ENCODE assay signal across 8 mouse cellular contexts in the genomic region with DNA sequence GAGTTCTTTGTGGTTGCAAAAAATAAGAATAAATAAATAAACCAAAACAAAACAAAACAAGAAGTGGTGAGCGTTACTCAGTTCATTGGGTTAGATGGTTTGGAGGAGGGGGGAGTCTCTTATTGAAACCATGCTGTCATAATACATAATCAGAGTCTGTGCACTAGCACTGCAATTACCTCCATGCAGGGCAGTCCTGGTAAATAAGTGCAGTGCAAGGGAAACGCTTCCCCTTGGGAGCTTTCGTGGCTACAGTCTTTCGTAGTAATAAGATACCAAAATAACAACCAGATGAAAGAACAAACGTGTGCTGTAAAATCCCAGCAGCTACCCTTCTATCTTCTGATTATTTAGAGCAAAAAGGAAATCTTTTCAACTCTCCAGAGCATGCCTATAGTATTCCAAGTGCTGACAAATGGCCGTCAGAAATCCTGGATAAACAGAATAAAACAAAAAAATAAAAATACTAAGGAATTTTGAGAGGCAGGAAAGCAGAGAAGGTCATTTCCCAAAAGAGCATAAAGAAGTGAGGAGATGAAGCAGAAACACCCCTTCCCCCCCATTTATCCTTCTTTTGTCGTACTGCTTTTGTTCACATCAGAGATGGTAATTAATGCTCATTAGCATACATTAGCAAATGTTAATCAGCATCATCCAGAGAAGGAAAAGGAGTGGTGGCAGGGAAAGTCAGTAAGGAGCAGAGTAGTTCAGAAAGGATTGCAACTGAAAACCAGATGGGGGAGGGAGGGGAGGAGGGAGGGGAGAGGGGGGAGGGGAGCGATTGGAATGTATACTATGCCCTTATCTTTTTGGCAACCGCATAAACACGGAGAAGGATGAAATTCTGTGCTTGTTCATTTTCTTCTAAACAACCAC. TPM values are rescaled to one million over a fixed set of nuclear protein-coding genes. Genes with fewer than 3 reads are reported as not detected.
DNase-seq lines count a peak whose midpoint lies in the region; ATAC-seq lines count a peak whose summit lies in the region.
"Had no signal": no experiment of that assay in that cellular context is flagged by ENCODE, and none has a peak within 500 bp of the region (broad histone marks: within the 10 kb centered on the region; RNA-seq: fewer than 3 reads in every experiment).

No protein-coding gene starts in this region.

- no peak overlapping the region for H3K4me2 ChIP-seq in neural tube, embryonic 11.5 days (ENCODE audit: low read depth)
- H3K4me2 ChIP-seq in embryonic facial prominence, embryonic 12.5 days (replicated peaks), result peak overlapping the region; percentile 24; the same call in 1 of the 2 replicates

- no peaks in the 10 kb centered on the region for H3K4me1 ChIP-seq in neural tube, embryonic 11.5 days (ENCODE audit: control insufficient read depth, insufficient read depth, low read length)
- peaks cover 8% of the 10 kb centered on the region; the same call in 1 of the 2 replicates for H3K4me1 ChIP-seq in embryonic facial prominence, embryonic 12.5 days

- no peaks in the 10 kb centered on the region for H3K27me3 ChIP-seq in neural tube, embryonic 11.5 days (ENCODE audit: control insufficient read depth, insufficient read depth, low read length)
- no peaks in the 10 kb centered on the region for H3K27me3 ChIP-seq in embryonic facial prominence, embryonic 12.5 days

- 14% methylated on average over 10 of the region's 10 CpGs for WGBS in neural tube, embryonic 11.5 days
- WGBS in embryonic facial prominence, embryonic 12.5 days, result 4% methylated on average over 10 of the region's 10 CpGs

- H3K27ac ChIP-seq in neural tube, embryonic 11.5 days (ENCODE audit: low read depth, low read length), result no peak overlapping the region
- H3K27ac ChIP-seq in embryonic facial prominence, embryonic 12.5 days, result peak overlapping the region; percentile 61; the same call in 1 of the 2 replicates
- H3K27ac ChIP-seq: layer of hippocampus, adult 2 months had no signal

- no peak for DNase-seq in neural tube, embryonic 11.5 days (ENCODE audit: low spot score)
- DNase-seq in neural tube, embryonic 10.5 days (ENCODE audit: extremely low spot score, low spot score), result no peak
- peak; percentile 3 for DNase-seq in kidney, postnatal 14 days
- no peak for DNase-seq in thymus, postnatal 0 days (ENCODE audit: low spot score)
- no peak for DNase-seq in ovary, adult 18-20 months (ENCODE audit: low spot score)
- DNase-seq in layer of hippocampus, adult 18-20 months (ENCODE audit: low spot score in 2 of 2), result no peak

- peak; percentile 77 for ATAC-seq in neural tube, embryonic 11.5 days (ENCODE audit: insufficient read depth, low FRiP score, low TSS enrichment)
- 0 out of 2 replicates have a peak, but pooled peaks have one; percentile 35 for ATAC-seq in embryonic facial prominence, embryonic 12.5 days (ENCODE audit: insufficient number of reproducible peaks, insufficient read depth, low FRiP score, low TSS enrichment)

- no peak overlapping the region for H3K9ac ChIP-seq in neural tube, embryonic 11.5 days (ENCODE audit: low read length)
- H3K9ac ChIP-seq in embryonic facial prominence, embryonic 12.5 days, result no peak overlapping the region

- no peaks in the 10 kb centered on the region for H3K36me3 ChIP-seq in neural tube, embryonic 11.5 days (ENCODE audit: control insufficient read depth, insufficient read depth, low read length)
- no peaks in the 10 kb centered on the region for H3K36me3 ChIP-seq in embryonic facial prominence, embryonic 12.5 days

- no peak overlapping the region for H3K4me3 ChIP-seq in neural tube, embryonic 11.5 days (ENCODE audit: low read depth, low read length)
- no peak overlapping the region for H3K4me3 ChIP-seq in embryonic facial prominence, embryonic 12.5 days
- H3K4me3 ChIP-seq: layer of hippocampus, adult 2 months had no signal

- no peaks in the 10 kb centered on the region for H3K9me3 ChIP-seq in neural tube, embryonic 11.5 days (ENCODE audit: control insufficient read depth, low read length)
- H3K9me3 ChIP-seq in embryonic facial prominence, embryonic 12.5 days, result no peaks in the 10 kb centered on the region

RNA-seq across cellular contexts. Expression of a gene that starts 30.4 kb away (rescaled TPM):
- polyA plus RNA-seq in neural tube, embryonic 11.5 days (2014; fragmentation: Nextera tagmentation; extraction: Ambion mirVana), result 0.16 and 0.19 TPM in 2 replicates
- 0.11 and 0.24 TPM in 2 replicates for polyA plus RNA-seq in embryonic facial prominence, embryonic 12.5 days (2016; fragmentation: Nextera tagmentation; extraction: Ambion mirVana)
- polyA plus RNA-seq in thymus, postnatal 0 days (2015; fragmentation: Nextera tagmentation; extraction: Ambion mirVana), result 0.03 TPM in 1 of 2 replicates, not detected in the other
- not detected for total RNA-seq in layer of hippocampus, adult 18-20 months (2021)
- total RNA-seq: layer of hippocampus, adult 2 months had no signal
